Mouse (Mus musculus): ENCODE results near the gene Ly86. TPM values are rescaled to one million over a fixed set of nuclear protein-coding genes. Genes with fewer than 3 reads are reported as not detected.

Gene Ly86
- total and polyA plus RNA-seq, 3 experiments = not detected

DNA sequence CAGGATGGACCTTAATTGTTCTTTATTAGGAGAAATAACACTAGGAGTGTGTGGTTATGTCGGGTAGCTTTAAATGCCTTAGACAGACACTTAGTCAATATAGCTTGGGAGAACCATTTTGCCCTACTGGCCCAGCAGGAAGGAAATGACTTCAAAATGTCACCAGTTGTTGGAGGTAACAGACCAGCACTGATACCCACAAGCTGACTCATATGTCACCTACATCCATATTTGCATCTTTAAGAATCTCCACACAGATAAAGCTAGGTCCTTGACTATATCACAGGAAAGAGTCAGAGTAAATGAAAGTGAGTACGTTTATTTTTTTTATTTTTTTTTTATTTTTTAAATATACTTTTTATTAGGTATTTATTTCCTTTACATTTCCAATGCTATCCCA is 58.7 kb downstream of the Ly86 start:
- H3K36me3 ChIP-seq (ENCODE audit: control insufficient read depth in 1 of 2, insufficient read depth in 2 of 2, low read length in 2 of 2) = no peaks in the 10 kb centered on the region
- TF ChIP-seq TCF12 (IDR thresholded peaks at IDR 0.05; ENCODE audit: low read depth, low read length) = no peak
- no peak for TF ChIP-seq BHLHE40 (IDR thresholded peaks at IDR 0.05; ENCODE audit: borderline replicate concordance, low read depth, low read length)
- no peak for TF ChIP-seq CHD2 (IDR thresholded peaks at IDR 0.05; ENCODE audit: low read length)
- no peak for TF ChIP-seq TAL1 (IDR thresholded peaks at IDR 0.05; ENCODE audit: low read length)
- no peak for TF ChIP-seq GABPA (IDR thresholded peaks at IDR 0.05; ENCODE audit: low read depth, low read length)
- no peak for TF ChIP-seq HCFC1 (IDR thresholded peaks at IDR 0.05; ENCODE audit: low read depth, low read length)
- TF ChIP-seq ZC3H11A (IDR thresholded peaks at IDR 0.05; ENCODE audit: low read depth, low read length) = no peak
- TF ChIP-seq POLR2AphosphoS2 (IDR thresholded peaks at IDR 0.05; ENCODE audit: low read length) = no peak
- no peak for TF ChIP-seq ELF1 (IDR thresholded peaks at IDR 0.05; ENCODE audit: low read depth, low read length)
- TF ChIP-seq NRF1 (IDR thresholded peaks at IDR 0.05; ENCODE audit: insufficient read depth, low read depth, low read length, poor library complexity, severe bottlenecking) = no peak
- H3K79me2 ChIP-seq (ENCODE audit: control insufficient read depth, insufficient read depth, low read length, poor library complexity) = no peaks in the 10 kb centered on the region
- no peaks in the 10 kb centered on the region; a peak in 1 of 4 replicates for H3K27me3 ChIP-seq (ENCODE audit: control insufficient read depth in 1 of 2, insufficient read depth in 2 of 2, low read length in 2 of 2)
- no peak for DNase-seq (ENCODE audit: low read depth, low spot score)
- H3K4me3 ChIP-seq (ENCODE audit: control insufficient read depth in 1 of 2, insufficient read depth in 1 of 2, low read depth in 2 of 2, low read length in 2 of 2) = no peak overlapping the region
- no peak overlapping the region for H3K27ac ChIP-seq (ENCODE audit: control insufficient read depth, low read depth, low read length)
- H3K4me1 ChIP-seq (ENCODE audit: control insufficient read depth in 1 of 2, insufficient read depth in 2 of 2, low read length in 2 of 2) = no peaks in the 10 kb centered on the region
- H3K9me3 ChIP-seq (replicated peaks; ENCODE audit: insufficient read depth, low read length) = no peaks in the 10 kb centered on the region
- H3K9ac ChIP-seq (ENCODE audit: control insufficient read depth, low read depth, low read length, poor library complexity, severe bottlenecking) = no peak overlapping the region

DNA sequence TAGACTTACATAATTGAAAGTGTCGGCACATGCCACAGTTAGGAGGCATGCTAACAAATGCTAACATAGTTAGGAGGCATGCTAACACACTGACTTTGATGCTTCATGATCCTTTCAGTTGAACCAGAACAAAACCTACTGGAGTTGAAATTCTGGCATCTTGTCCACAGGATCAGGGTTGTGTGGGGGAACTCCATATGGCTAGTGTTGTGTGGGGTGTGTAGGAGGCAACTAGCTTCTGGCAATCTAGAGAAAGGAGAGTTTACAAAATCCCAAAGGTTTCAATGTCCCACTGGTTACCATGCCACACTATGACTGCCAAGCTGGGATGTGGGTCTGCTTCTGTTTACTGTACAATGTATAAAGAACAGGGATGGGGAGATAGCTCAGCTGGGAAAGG is 70.7 kb downstream of the Ly86 start:
- Histone ChIP-seq H3K36me3 (ENCODE audit: control insufficient read depth in 1 of 2, insufficient read depth in 2 of 2, low read length in 2 of 2) (no peaks in the 10 kb centered on the region), H3K4me1 (ENCODE audit: control insufficient read depth in 1 of 2, insufficient read depth in 2 of 2, low read length in 2 of 2) (no peaks in the 10 kb centered on the region), H3K9ac (ENCODE audit: control insufficient read depth, low read depth, low read length, poor library complexity, severe bottlenecking) (no peak overlapping the region), H3K27ac (ENCODE audit: control insufficient read depth, low read depth, low read length) (no peak overlapping the region), H3K4me3 (ENCODE audit: control insufficient read depth in 1 of 2, insufficient read depth in 1 of 2, low read depth in 2 of 2, low read length in 2 of 2) (no peak overlapping the region), H3K27me3 (ENCODE audit: control insufficient read depth in 1 of 2, insufficient read depth in 2 of 2, low read length in 2 of 2) (no peaks in the 10 kb centered on the region), H3K9me3 (replicated peaks; ENCODE audit: insufficient read depth, low read length) (no peaks in the 10 kb centered on the region), H3K79me2 (ENCODE audit: control insufficient read depth, insufficient read depth, low read length, poor library complexity) (no peaks in the 10 kb centered on the region)
- no peak for DNase-seq (ENCODE audit: low read depth, low spot score)
- no peak for TF ChIP-seq ZC3H11A (IDR thresholded peaks at IDR 0.05; ENCODE audit: low read depth, low read length)
- no peak for TF ChIP-seq EP300 (IDR thresholded peaks at IDR 0.05; ENCODE audit: low read depth in 1 of 2, low read length in 2 of 2)
- TF ChIP-seq KAT2A (conservative IDR thresholded peaks at IDR 0.05; ENCODE audit: low read depth, low read length) = no peak
- no peak for TF ChIP-seq TCF12 (IDR thresholded peaks at IDR 0.05; ENCODE audit: low read depth, low read length)
- no peak for TF ChIP-seq MAFK (IDR thresholded peaks at IDR 0.05; ENCODE audit: borderline replicate concordance, low read depth, low read length)
- no peak for TF ChIP-seq ZMIZ1 (IDR thresholded peaks at IDR 0.05; ENCODE audit: low read depth, low read length)
- TF ChIP-seq E2F4 (IDR thresholded peaks at IDR 0.05; ENCODE audit: borderline replicate concordance, low read depth, low read length) = no peak
- no peak for TF ChIP-seq MYC (IDR thresholded peaks at IDR 0.05; ENCODE audit: low read depth, low read length)
- no peak for TF ChIP-seq BHLHE40 (IDR thresholded peaks at IDR 0.05; ENCODE audit: borderline replicate concordance, low read depth, low read length)

Data from MEL (cell line).